Comparison of ENCODE assay signal across 8 mouse cellular contexts in genomic region chr5:113142486-113142885, GRCm38 (mm10).
DNase-seq lines count a peak whose midpoint lies in the region; ATAC-seq lines count a peak whose summit lies in the region.

No protein-coding gene starts in this region.

- ATAC-seq in limb, embryonic 12.5 days (ENCODE audit: insufficient number of reproducible peaks, insufficient read depth, low FRiP score, low TSS enrichment, low read depth) = no peak
- ATAC-seq in liver, embryonic 12.5 days = no peak

- no peak overlapping the region for H3K4me2 ChIP-seq in limb, embryonic 12.5 days
- no peak overlapping the region for H3K4me2 ChIP-seq in liver, embryonic 12.5 days

- H3K4me1 ChIP-seq in limb, embryonic 12.5 days (replicated peaks) = peaks cover 37% of the 10 kb centered on the region
- peaks cover 44% of the 10 kb centered on the region for H3K4me1 ChIP-seq in liver, embryonic 12.5 days

- H3K27ac ChIP-seq in limb, embryonic 12.5 days = peak overlapping the region; percentile 31; the same call in 1 of the 2 replicates
- H3K27ac ChIP-seq in liver, embryonic 12.5 days = no peak overlapping the region

- H3K4me3 ChIP-seq in limb, embryonic 12.5 days (replicated peaks) = no peak overlapping the region
- H3K4me3 ChIP-seq in liver, embryonic 12.5 days = no peak overlapping the region

- H3K36me3 ChIP-seq in limb, embryonic 12.5 days = no peaks in the 10 kb centered on the region
- H3K36me3 ChIP-seq in liver, embryonic 12.5 days = 0 out of 2 replicates have a peak, but pooled peaks cover 3% of the 10 kb centered on the region

- WGBS in limb, embryonic 12.5 days = 27% methylated on average over 11 of the region's 11 CpGs
- 62% methylated on average over 11 of the region's 11 CpGs for WGBS in liver, embryonic 12.5 days (ENCODE audit: insufficient replicate concordance)

- no peak overlapping the region for H3K9ac ChIP-seq in limb, embryonic 12.5 days (replicated peaks)
- H3K9ac ChIP-seq in liver, embryonic 12.5 days = no peak overlapping the region

- H3K27me3 ChIP-seq in limb, embryonic 12.5 days = peaks cover 30% of the 10 kb centered on the region
- peaks cover 21% of the 10 kb centered on the region for H3K27me3 ChIP-seq in liver, embryonic 12.5 days (replicated peaks)

- DNase-seq in adrenal gland, postnatal 14 days = peak; percentile 32
- no peak for DNase-seq in adrenal gland, adult 2 months
- DNase-seq in frontal cortex, postnatal 36 days (ENCODE audit: low spot score in 2 of 2) = peak; percentile 82 to 92
- DNase-seq in heart, postnatal 4 days = peak; percentile 84
- DNase-seq in urinary bladder, postnatal 10 days (ENCODE audit: low spot score) = no peak
- DNase-seq in spleen, postnatal 36 days (ENCODE audit: low spot score in 2 of 2) = no peak

- peaks cover 5% of the 10 kb centered on the region; the same call in 1 of the 2 replicates for H3K9me3 ChIP-seq in limb, embryonic 12.5 days
- H3K9me3 ChIP-seq in liver, embryonic 12.5 days (replicated peaks) = no peaks in the 10 kb centered on the region

Comparison
In these comparisons a context has a peak if more than half of its experiments do, and no peak if none do; other contexts are left out.
1. DNase-seq: peak in adrenal gland, postnatal 14 days (single experiment), frontal cortex, postnatal 36 days (2 of 2) and heart, postnatal 4 days (single experiment); none in adrenal gland, adult 2 months (single experiment), urinary bladder, postnatal 10 days (single experiment) and spleen, postnatal 36 days (0 of 2).